Mouse (Mus musculus): ENCODE measurements at regions not wholly inside any gene's neighbourhood (a gene's known extent, or its start where the extent isn't known, plus 50 kb on each side); places are given as distances from the start of the nearest gene placed in this dataset.

- no peaks in the 10 kb centered on the region for H3K9me3 ChIP-seq (ENCODE audit: low read length)
- 87% methylated on average over 6 of the region's 6 CpGs for WGBS
- H3K9ac ChIP-seq (replicated peaks; ENCODE audit: low read length, poor library complexity, severe bottlenecking): no peak overlapping the region
- H3K4me2 ChIP-seq (ENCODE audit: low read depth, low read length, poor library complexity, severe bottlenecking): no peak overlapping the region
- H3K27me3 ChIP-seq (ENCODE audit: insufficient read depth, low read length): no peaks in the 10 kb centered on the region
- H3K4me3 ChIP-seq (ENCODE audit: low read depth, low read length): no peak overlapping the region
- H3K4me1 ChIP-seq (ENCODE audit: insufficient read depth, low read length): no peaks in the 10 kb centered on the region
- DNase-seq (ENCODE audit: low spot score) (no peak), ATAC-seq (ENCODE audit: low FRiP score) (no peak)
- no peaks in the 10 kb centered on the region for H3K36me3 ChIP-seq (ENCODE audit: insufficient read depth, low read length)
- H3K27ac ChIP-seq (ENCODE audit: low read depth, low read length): no peak overlapping the region
- TF ChIP-seq CTCF (IDR thresholded peaks at IDR 0.05): no peak
Measured at GRCm38 (mm10) chr5:73946164-73946563, 122.1 kb downstream of the Usp46 start.

GRCm38 (mm10) chr5:73948031-73948899 lies 120.0 kb downstream of the Usp46 start:
- DNase-seq (ENCODE audit: low spot score): no peak
- no peak overlapping the region for H3K4me3 ChIP-seq (ENCODE audit: low read depth, low read length)
- H3K9ac ChIP-seq (replicated peaks; ENCODE audit: low read length, poor library complexity, severe bottlenecking): no peak overlapping the region
- H3K27me3 ChIP-seq (ENCODE audit: insufficient read depth, low read length): no peaks in the 10 kb centered on the region
- H3K4me2 ChIP-seq (ENCODE audit: low read depth, low read length, poor library complexity, severe bottlenecking): no peak overlapping the region
- 0 out of 2 replicates have a peak, but pooled peaks cover 3% of the 10 kb centered on the region for H3K4me1 ChIP-seq (ENCODE audit: insufficient read depth, low read length)
- 89% methylated on average over 9 of the region's 9 CpGs for WGBS
- no peak for TF ChIP-seq CTCF (IDR thresholded peaks at IDR 0.05)
- no peak overlapping the region for H3K27ac ChIP-seq (ENCODE audit: low read depth, low read length)
- no peak for ATAC-seq (ENCODE audit: low FRiP score)
- H3K9me3 ChIP-seq (ENCODE audit: low read length): no peaks in the 10 kb centered on the region
- no peaks in the 10 kb centered on the region for H3K36me3 ChIP-seq (ENCODE audit: insufficient read depth, low read length)
